Mouse (Mus musculus) lung, postnatal 0 days (tissue): ENCODE data around the gene Spata13.

Source experiments
- CTCF ChIP-seq: IDR thresholded peaks from 2 replicates; pipeline ENCODE4 v1.5.1; 2016; ENCODE audit warnings: antibody characterized with exemption, mild to moderate bottlenecking
- EP300 ChIP-seq: IDR thresholded peaks from 2 replicates; pipeline ENCODE4 v1.6.1; 2016; ENCODE audit warnings: antibody characterized with exemption, mild to moderate bottlenecking, control low read depth

DNA sequence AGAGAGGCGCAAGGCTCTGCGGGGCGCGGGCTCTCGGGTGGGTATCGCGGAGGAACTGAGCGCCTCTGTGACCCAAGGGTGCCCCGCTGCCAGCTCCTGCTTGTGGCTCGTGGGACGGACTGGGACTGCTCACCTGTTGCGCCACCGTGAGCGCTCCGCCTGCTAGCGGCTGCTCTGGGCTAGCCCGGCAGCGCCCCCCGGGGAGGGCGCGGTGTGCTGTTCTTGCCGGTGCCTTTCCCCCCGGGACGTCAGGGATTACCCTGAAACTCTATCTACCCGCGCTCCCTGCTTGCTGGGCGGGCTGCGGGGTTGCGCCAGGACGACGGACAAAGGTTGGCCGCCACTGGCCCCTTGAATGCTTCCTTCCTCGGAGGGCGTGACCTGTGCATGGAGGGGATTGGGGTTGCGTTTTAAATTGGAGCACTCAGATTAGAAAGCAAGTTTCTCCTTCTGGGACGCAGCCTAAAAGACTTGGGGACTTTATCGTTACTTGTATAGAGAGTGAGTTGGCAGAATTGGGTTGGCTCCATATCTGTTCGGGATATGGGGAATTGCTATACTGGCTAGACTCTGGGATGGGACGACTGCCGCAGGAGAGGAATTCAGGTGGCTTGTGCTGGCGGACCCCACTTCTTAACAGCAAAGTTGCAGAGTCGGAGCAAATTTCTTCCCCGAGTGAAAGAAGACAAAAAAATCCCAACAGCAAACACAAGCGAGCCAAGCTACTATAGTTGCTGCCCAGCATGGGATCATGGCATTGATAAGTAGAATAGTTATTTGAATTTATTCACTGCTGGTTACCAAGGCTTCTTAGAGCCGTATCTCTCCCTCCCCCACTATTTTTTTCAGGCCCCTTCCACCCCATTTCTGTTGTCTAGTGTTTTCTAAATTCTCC, 1.3 kb downstream of the Spata13 start:
- peak; percentile 65 for TF ChIP-seq CTCF
- no peak for TF ChIP-seq EP300
